Mouse (Mus musculus) G1E (cell line): ENCODE measurements around the gene Rab5if.

Source experiments
- CTCF ChIP-seq: IDR thresholded peaks from 2 replicates; pipeline ENCODE4 v1.5.1; 2012; ENCODE audit warnings: low read depth, low read length, inconsistent platforms, mixed read lengths
- POLR2AphosphoS5 ChIP-seq: IDR thresholded peaks from 2 replicates; pipeline ENCODE4 v1.6.1; 2012; ENCODE audit warnings: low read depth, low read length, inconsistent platforms; ENCODE audit not compliant: insufficient replicate concordance
- TAL1 ChIP-seq: conservative IDR thresholded peaks from 2 replicates; pipeline ENCODE4 v1.6.1; 2012; ENCODE audit warnings: low read depth, low read length, inconsistent platforms, mixed read lengths

- no peak for TF ChIP-seq CTCF
- TF ChIP-seq POLR2AphosphoS5, result no peak
- TF ChIP-seq TAL1, result no peak
These were observed 29.9 kb downstream of the Rab5if start for GRCm38 (mm10) chr2:156892821-156893220.
